Mouse (Mus musculus) small intestine, adult 2 months (tissue): ENCODE results near the gene Prkar2b.

Experiments used
- CTCF ChIP-seq: fragments of 200-500 bp; IDR thresholded peaks from 2 replicates; pipeline ENCODE4 v1.5.1; 2012; ENCODE audit warnings: low read depth, mild to moderate bottlenecking, control low read depth, inconsistent platforms, low read length, moderate library complexity, mixed read lengths; ENCODE audit not compliant: insufficient replicate concordance, insufficient read length; ENCODE audit errors: extremely low read depth
- POLR2A ChIP-seq: fragments of 200-500 bp; IDR thresholded peaks from 2 replicates; pipeline ENCODE4 v1.6.1; 2012; ENCODE audit warnings: low read depth, mild to moderate bottlenecking, control low read depth, inconsistent platforms, low read length, moderate library complexity

DNA sequence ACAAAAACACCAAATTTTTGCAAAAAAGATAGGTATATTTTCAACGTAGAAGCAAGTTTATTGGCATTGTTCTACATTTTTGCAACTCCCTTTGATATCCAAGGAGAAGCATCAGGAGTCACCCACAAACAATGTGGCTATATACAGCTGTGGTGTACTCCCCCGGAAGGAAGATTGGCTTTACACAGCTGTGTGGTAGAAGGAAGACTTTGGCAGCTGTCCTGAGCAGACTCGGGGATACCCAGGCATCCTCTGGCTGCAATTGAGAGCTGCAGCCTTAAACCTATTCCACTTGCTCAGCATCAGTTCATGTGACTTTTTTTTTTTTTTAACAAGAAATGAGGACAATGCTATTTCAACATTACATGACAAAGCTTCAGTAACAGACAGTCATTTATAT lies 27.5 kb upstream of the Prkar2b start:
- TF ChIP-seq CTCF (no peak), POLR2A (no peak)
